Mouse (Mus musculus): ENCODE data around the gene Ldhb. TPM values are rescaled to one million over a fixed set of nuclear protein-coding genes. Genes with fewer than 3 reads are reported as not detected.

Ldhb gene
- polyA plus RNA-seq (2015; fragmentation: Nextera tagmentation; extraction: Ambion mirVana): 308 and 321 TPM in 2 replicates

DNA sequence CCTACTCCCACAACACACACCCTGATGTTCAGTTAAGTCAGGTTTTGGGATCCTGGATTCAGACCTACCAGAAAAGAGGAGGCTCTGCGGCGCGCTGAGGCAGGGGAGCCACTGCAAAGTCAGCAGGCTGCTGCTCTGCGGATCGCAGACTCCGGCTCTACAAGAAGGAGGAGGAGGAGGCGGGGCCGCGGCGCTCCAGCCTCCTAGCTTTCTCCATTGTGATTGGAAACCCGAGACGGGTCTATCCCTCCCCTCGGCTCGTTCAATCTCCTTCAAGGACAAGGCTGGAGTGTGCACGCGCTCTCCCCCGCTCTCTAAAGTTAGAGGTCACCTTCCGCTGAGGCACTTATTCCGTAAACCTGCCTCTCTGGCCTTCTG is at the start of gene Ldhb:
TSS of gene Ldhb (minus strand) at position 173 of the 378 bp plus-strand sequence.
- peak within 1 kb of the TSS; percentile 65 for H3K4me3 ChIP-seq
- no peaks in the 10 kb centered on the region for H3K9me3 ChIP-seq
- H3K27ac ChIP-seq: peak within 1 kb of the TSS; percentile 82
- peak within 1 kb of the TSS; percentile 89 for H3K4me2 ChIP-seq
- 0 out of 2 replicates have a peak, but pooled peaks cover 7% of the 10 kb centered on the region for H3K36me3 ChIP-seq
- peak within 1 kb of the TSS; percentile 83 for H3K9ac ChIP-seq
- WGBS: 1% methylated on average over 19 of the region's 19 CpGs
- peak; percentile 96 for ATAC-seq (ENCODE audit: insufficient number of reproducible peaks, insufficient read depth, low FRiP score, low TSS enrichment, low read depth)
- H3K4me1 ChIP-seq: peaks cover 32% of the 10 kb centered on the region
- peaks cover 17% of the 10 kb centered on the region for H3K27me3 ChIP-seq

DNA sequence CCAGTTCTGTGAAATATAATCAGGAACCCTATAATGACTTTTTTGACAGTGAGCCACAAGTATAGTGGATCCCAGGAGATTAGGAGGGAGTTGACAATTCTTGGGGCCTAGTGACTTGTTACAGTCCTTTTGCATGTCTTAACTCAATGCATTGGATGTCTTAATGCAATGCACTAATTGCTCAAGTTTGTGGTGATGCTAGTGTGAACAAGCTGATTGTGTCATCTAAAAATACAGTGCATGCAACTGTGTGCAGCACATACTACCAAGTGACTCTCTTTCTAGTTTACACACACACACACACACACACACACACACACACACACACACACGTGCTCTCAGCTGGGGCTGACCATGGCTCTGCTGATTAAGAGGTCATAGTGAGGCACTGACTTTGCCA is 48.2 kb upstream of the Ldhb start:
- Histone ChIP-seq H3K4me3 (no peak overlapping the region), H3K9ac (no peak overlapping the region), H3K36me3 (no peaks in the 10 kb centered on the region), H3K27ac (no peak overlapping the region), H3K4me2 (no peak overlapping the region), H3K9me3 (no peaks in the 10 kb centered on the region), H3K27me3 (no peaks in the 10 kb centered on the region), H3K4me1 (no peaks in the 10 kb centered on the region)
- WGBS: 86% methylated on average over 1 of the region's 1 CpGs
- no peak for ATAC-seq (ENCODE audit: insufficient number of reproducible peaks, insufficient read depth, low FRiP score, low TSS enrichment, low read depth)

DNA sequence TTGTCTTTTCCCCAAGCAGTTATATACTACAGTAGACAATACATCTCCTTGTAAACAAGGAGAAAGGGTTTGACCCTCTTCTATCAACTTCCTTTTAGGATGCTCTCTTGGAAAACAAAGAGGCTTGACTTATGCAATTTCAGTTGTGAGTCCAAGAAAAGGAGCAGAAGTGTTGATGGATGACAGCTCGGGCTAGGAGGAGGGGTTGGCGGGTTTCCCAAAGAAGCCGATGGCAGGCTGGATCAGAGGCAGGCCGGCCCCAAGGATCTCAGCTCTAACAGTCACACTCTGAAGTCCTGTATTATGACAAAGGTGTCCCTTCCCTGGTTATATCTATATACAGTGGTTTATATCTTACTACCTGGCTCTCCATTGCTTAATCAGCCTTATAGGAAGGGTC is 43.7 kb upstream of the Ldhb start:
- no peak for ATAC-seq (ENCODE audit: insufficient number of reproducible peaks, insufficient read depth, low FRiP score, low TSS enrichment, low read depth)
- H3K27me3 ChIP-seq: no peaks in the 10 kb centered on the region
- H3K4me3 ChIP-seq: no peak overlapping the region
- no peaks in the 10 kb centered on the region for H3K36me3 ChIP-seq
- no peaks in the 10 kb centered on the region for H3K4me1 ChIP-seq
- no peaks in the 10 kb centered on the region for H3K9me3 ChIP-seq
- 78% methylated on average over 4 of the region's 4 CpGs for WGBS
- no peak overlapping the region for H3K27ac ChIP-seq
- H3K9ac ChIP-seq: no peak overlapping the region
- H3K4me2 ChIP-seq: no peak overlapping the region

DNA sequence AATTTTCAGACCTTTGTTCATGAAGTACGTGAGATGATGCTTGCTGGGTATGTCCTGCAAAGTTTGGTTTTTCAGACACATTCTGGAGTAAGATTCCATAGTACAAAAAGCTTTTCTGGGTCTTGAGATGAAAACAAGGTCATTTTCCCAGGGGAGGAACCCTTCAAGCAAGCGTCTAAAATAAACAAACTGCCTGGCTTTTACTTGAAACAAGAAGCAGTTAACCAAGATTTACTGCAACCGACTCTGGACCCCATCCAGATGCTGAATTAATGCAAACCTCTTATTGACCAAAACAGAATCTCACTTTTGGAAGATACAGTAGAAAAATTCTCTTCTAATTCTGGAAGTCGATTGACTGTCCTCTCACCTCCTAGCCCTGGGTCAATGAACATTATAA is 43.1 kb upstream of the Ldhb start:
- H3K27me3 ChIP-seq: no peaks in the 10 kb centered on the region
- 69% methylated on average over 4 of the region's 4 CpGs for WGBS
- H3K4me2 ChIP-seq: no peak overlapping the region
- no peaks in the 10 kb centered on the region for H3K36me3 ChIP-seq
- ATAC-seq (ENCODE audit: insufficient number of reproducible peaks, insufficient read depth, low FRiP score, low TSS enrichment, low read depth): no peak
- H3K27ac ChIP-seq: no peak overlapping the region
- no peak overlapping the region for H3K4me3 ChIP-seq
- H3K9me3 ChIP-seq: no peaks in the 10 kb centered on the region
- no peaks in the 10 kb centered on the region for H3K4me1 ChIP-seq
- H3K9ac ChIP-seq: no peak overlapping the region

DNA sequence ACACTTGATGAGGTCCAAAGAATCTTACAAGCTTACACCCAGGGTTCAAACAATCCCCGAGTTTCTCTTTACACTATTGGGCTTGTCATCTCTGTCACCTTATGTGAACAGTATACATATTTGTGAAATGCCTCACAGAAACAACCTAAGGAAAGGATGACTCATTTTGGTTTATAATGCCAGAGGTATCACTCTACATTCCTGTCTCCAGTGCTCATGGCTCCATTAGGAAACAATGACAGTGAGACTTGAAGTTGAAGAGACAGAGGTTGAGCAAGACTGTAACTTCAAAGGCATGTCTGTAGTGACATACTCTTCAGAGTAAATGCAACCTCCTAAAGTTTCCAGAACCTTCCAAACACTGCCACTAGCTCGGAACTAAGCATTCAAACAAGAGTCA is 40.6 kb upstream of the Ldhb start:
- ATAC-seq (ENCODE audit: insufficient number of reproducible peaks, insufficient read depth, low FRiP score, low TSS enrichment, low read depth): no peak
- Histone ChIP-seq H3K27ac (no peak overlapping the region), H3K9ac (no peak overlapping the region), H3K36me3 (no peaks in the 10 kb centered on the region), H3K4me1 (peaks cover 2% of the 10 kb centered on the region; the same call in 1 of the 2 replicates), H3K4me2 (no peak overlapping the region), H3K4me3 (no peak overlapping the region), H3K9me3 (no peaks in the 10 kb centered on the region), H3K27me3 (no peaks in the 10 kb centered on the region)
- 76% methylated on average over 2 of the region's 2 CpGs for WGBS

DNA sequence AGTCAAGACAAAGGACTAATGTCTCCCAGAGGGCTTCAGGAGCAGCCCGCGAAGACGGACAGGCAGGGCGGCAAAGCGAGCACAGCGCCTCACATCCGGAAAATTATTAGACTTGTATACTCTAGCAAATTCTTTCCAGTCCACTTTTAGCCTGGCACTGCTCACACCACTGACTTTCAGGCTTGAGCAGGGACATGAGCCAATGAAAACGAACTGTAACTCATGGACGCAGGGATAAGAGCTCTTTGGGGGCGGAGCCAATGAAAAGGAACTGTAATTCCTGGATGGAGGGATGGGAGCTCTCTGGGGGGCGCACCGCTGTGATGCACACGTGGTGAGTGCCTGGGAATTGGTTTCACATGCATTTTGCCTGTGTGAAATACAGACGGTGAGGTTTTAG is 37.4 kb upstream of the Ldhb start:
- Histone ChIP-seq H3K36me3 (no peaks in the 10 kb centered on the region), H3K27me3 (no peaks in the 10 kb centered on the region), H3K4me3 (peak overlapping the region; percentile 17), H3K4me1 (peaks cover 2% of the 10 kb centered on the region; the same call in 1 of the 2 replicates), H3K9ac (no peak overlapping the region; the same call in 1 of the 2 replicates), H3K9me3 (no peaks in the 10 kb centered on the region), H3K4me2 (peak overlapping the region; percentile 40), H3K27ac (no peak overlapping the region; the same call in 1 of the 2 replicates)
- ATAC-seq (ENCODE audit: insufficient number of reproducible peaks, insufficient read depth, low FRiP score, low TSS enrichment, low read depth): no peak
- WGBS: 45% methylated on average over 14 of the region's 14 CpGs

DNA sequence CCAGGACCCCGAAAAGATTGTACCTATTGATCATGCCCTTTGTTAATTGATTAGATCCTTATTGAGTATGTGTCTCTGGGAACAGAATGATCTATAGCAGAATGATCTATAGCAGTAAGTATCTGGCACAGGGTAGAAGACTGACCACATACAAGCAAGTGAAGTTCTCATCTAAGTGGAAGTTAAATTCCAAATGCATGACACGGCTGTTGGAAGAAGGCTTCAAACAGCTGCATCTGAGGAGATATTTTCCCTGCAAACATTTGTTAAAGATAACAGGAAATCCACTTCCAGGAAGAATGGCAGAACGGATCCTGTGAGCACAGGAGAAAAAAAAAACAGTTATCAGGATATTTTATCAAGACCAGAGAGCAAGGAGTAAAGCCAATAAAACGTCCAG is 35.9 kb upstream of the Ldhb start:
- no peak overlapping the region for H3K4me2 ChIP-seq

DNA sequence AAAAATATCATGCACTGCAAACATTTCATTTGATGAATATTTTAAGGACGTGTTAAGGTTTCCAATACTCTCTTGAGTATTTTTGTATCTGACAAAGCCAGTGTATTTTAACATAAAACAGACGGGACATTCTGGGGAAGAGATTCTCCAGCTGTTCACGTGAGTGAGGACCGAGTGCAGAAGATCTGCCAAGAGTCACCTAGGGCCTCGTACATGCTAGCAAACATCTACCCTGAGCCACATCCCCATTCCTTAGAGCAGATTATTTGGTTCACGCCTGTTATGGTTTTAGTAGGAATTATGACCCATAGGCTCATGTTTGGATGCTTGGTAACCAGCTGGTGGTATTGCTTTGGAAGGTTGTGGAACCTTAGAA is 35.0 kb upstream of the Ldhb start:
- no peak for ATAC-seq (ENCODE audit: insufficient number of reproducible peaks, insufficient read depth, low FRiP score, low TSS enrichment, low read depth)
- Histone ChIP-seq H3K27me3 (no peaks in the 10 kb centered on the region), H3K36me3 (no peaks in the 10 kb centered on the region), H3K9ac (no peak overlapping the region), H3K4me2 (no peak overlapping the region), H3K4me3 (no peak overlapping the region), H3K27ac (no peak overlapping the region), H3K4me1 (peaks cover 2% of the 10 kb centered on the region; the same call in 1 of the 2 replicates), H3K9me3 (no peaks in the 10 kb centered on the region)
- WGBS: 74% methylated on average over 6 of the region's 6 CpGs

More for the DNA sequence above, 35.9 kb upstream of the Ldhb start:
- Histone ChIP-seq H3K27ac (no peak overlapping the region), H3K4me3 (no peak overlapping the region), H3K9ac (no peak overlapping the region), H3K4me1 (peaks cover 2% of the 10 kb centered on the region; the same call in 1 of the 2 replicates), H3K27me3 (no peaks in the 10 kb centered on the region), H3K9me3 (no peaks in the 10 kb centered on the region), H3K36me3 (no peaks in the 10 kb centered on the region)
- no peak for ATAC-seq (ENCODE audit: insufficient number of reproducible peaks, insufficient read depth, low FRiP score, low TSS enrichment, low read depth)
- WGBS: 81% methylated on average over 4 of the region's 4 CpGs

DNA sequence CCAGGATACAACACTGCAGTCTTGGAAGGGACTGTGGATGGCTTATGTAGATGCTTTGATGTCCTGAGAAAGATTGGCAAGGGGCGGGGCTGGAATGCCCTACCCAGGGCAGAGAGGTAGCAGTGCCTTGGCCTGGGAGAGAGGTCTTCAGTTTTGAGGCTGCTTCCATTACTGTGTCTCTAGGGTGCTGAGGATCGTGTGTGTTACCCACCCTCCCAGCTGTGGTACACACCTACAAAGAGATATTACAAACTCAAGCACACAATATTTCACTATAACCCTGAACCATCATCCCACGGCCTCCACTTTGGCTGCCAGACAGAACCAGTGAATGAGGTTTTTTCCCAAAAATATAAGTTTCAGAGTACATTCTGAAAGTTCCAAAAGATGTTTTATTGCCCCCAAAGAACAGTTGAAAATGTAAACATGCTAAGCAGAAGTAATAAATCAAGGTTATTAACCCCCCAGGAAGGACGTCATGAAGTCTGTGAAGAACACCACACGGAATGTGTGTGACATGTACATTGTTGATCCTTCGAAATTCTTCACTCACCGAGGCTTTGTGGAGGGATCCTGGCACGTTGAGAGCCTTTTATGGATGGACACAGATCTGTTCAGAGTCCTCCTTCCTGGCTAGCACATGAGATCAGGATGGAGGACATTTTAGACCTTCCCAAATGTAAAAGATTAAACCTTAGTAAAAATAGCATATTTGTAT is 34.5 kb upstream of the Ldhb start:
- WGBS: 84% methylated on average over 8 of the region's 8 CpGs
- no peak overlapping the region for H3K4me2 ChIP-seq
- no peak for ATAC-seq (ENCODE audit: insufficient number of reproducible peaks, insufficient read depth, low FRiP score, low TSS enrichment, low read depth)

DNA sequence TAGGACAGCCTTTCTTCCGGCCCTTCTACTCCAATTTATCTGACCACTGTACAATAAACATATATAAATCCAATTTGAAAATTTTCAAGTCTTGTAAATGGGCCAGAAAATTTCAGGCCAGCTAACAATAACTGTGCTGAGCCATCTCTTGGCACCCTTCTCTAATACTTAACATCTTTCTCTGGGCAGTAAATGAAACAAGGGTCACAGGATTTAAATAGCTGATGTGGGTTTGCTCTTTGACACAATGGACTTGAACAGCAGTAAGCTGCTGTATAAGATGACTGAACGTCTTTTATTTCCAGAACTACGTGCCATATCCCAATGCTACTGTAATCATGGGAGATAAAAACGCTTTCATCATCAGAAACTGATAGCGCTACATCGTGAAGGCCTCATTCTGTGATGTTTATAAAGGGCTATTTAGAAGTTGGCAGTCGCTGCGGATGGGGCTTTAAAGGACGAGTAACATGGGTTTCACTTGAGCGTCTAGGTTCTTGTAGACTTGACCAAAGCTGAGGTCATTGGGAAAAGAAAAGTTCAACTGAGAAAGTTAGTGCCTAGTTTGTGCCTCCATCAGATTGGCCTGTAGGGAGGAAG is 32.9 kb upstream of the Ldhb start:
- Histone ChIP-seq H3K4me3 (no peak overlapping the region), H3K9me3 (no peaks in the 10 kb centered on the region), H3K9ac (no peak overlapping the region), H3K27me3 (no peaks in the 10 kb centered on the region), H3K27ac (no peak overlapping the region), H3K36me3 (no peaks in the 10 kb centered on the region), H3K4me1 (peaks cover 2% of the 10 kb centered on the region; the same call in 1 of the 2 replicates), H3K4me2 (no peak overlapping the region)
- 85% methylated on average over 10 of the region's 10 CpGs for WGBS
- ATAC-seq (ENCODE audit: insufficient number of reproducible peaks, insufficient read depth, low FRiP score, low TSS enrichment, low read depth): no peak

More for the DNA sequence above, 34.5 kb upstream of the Ldhb start:
- H3K27ac ChIP-seq: no peak overlapping the region
- no peaks in the 10 kb centered on the region for H3K36me3 ChIP-seq
- no peak overlapping the region for H3K4me3 ChIP-seq
- no peaks in the 10 kb centered on the region for H3K27me3 ChIP-seq
- H3K9ac ChIP-seq: no peak overlapping the region
- no peaks in the 10 kb centered on the region for H3K9me3 ChIP-seq
- peaks cover 2% of the 10 kb centered on the region; the same call in 1 of the 2 replicates for H3K4me1 ChIP-seq

DNA sequence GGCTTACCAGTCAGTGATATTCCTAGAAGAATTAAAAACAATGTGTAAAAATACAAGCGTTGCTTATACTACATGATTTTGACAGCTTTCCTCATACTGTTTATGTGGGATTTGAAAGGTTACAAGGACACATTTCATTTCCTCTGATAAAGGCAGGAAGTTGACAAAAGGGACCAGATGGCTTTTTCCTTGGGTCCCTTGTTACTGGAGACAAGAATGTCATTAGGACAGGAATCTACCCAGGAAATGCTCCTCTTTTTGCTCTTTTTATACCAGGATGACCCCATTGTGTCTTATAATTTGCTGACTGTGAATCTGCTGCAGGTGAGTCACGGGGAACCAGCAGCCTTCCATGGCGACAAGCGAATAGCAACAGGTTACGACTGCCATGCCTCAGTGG is 32.4 kb upstream of the Ldhb start:
- Histone ChIP-seq H3K4me3 (no peak overlapping the region), H3K4me2 (no peak overlapping the region), H3K27ac (no peak overlapping the region), H3K4me1 (peaks cover under 1% of the 10 kb centered on the region; the same call in 1 of the 2 replicates), H3K9me3 (no peaks in the 10 kb centered on the region), H3K36me3 (no peaks in the 10 kb centered on the region), H3K27me3 (no peaks in the 10 kb centered on the region), H3K9ac (no peak overlapping the region)
- WGBS: 87% methylated on average over 5 of the region's 5 CpGs
- no peak for ATAC-seq (ENCODE audit: insufficient number of reproducible peaks, insufficient read depth, low FRiP score, low TSS enrichment, low read depth)

DNA sequence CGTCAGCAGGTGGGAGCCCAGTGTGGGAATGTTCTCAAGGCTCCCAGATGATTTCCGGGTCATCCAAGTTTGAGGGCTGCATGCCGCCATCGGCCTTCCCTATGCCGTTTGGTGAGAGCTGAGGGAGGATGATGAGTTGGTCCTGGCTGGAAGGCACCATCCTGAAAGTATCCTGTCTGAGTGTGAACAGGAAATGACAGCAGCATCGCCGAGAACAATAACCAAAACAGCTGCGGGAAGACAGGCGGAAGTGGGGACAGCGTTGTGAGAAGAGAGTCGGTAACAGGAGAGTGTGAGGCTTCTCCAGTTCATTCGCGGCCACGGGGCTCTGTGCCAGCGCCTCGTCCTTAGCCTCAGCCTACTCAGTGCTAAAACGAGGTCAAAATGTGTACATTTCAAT is 30.7 kb upstream of the Ldhb start:
- no peaks in the 10 kb centered on the region for H3K4me1 ChIP-seq
- H3K9me3 ChIP-seq: no peaks in the 10 kb centered on the region
- no peak overlapping the region for H3K27ac ChIP-seq
- no peaks in the 10 kb centered on the region for H3K27me3 ChIP-seq
- H3K9ac ChIP-seq: no peak overlapping the region
- WGBS: 81% methylated on average over 17 of the region's 17 CpGs
- no peak overlapping the region for H3K4me3 ChIP-seq
- no peak overlapping the region for H3K4me2 ChIP-seq
- H3K36me3 ChIP-seq: no peaks in the 10 kb centered on the region
- no peak for ATAC-seq (ENCODE audit: insufficient number of reproducible peaks, insufficient read depth, low FRiP score, low TSS enrichment, low read depth)

Measured in embryonic facial prominence, embryonic 13.5 days (tissue).